Mouse (Mus musculus) testis, adult 2 months (tissue): ENCODE measurements around the gene Nxph3.

Source experiments
- CTCF ChIP-seq: fragments of 200-500 bp; IDR thresholded peaks from 2 replicates; pipeline ENCODE4 v1.5.1; 2012; ENCODE audit warnings: low read depth, mild to moderate bottlenecking, inconsistent platforms, low read length, moderate library complexity; ENCODE audit not compliant: control insufficient read depth, insufficient read depth, insufficient replicate concordance
- POLR2A ChIP-seq: fragments of 200-500 bp; IDR thresholded peaks from 2 replicates; pipeline ENCODE4 v1.6.1; 2012; ENCODE audit warnings: low read depth, mild to moderate bottlenecking, inconsistent platforms, low read length, moderate library complexity; ENCODE audit not compliant: control insufficient read depth

- TF ChIP-seq POLR2A (no peak), CTCF (no peak)
Observed at GRCm38 (mm10) chr11:95487237-95487636, 27.1 kb downstream of the Nxph3 start.
